Mouse (Mus musculus) retina, embryonic 14.5 days (tissue): ENCODE data around the gene Tmeff2.

Experiments used
- DNase-seq: peaks from one replicate; pipeline ENCODE4 v3.0.0-alpha.2; 2015; ENCODE audit warnings: low spot score

The Tmeff2 gene

GRCm38 (mm10) chr1:51216292-51217050 lies 316.0 kb downstream of the Tmeff2 start:
- DNase-seq = no peak

GRCm38 (mm10) chr1:51217227-51217626 lies 316.8 kb downstream of the Tmeff2 start:
- no peak for DNase-seq

GRCm38 (mm10) chr1:51225156-51225555 lies 324.7 kb downstream of the Tmeff2 start:
- no peak for DNase-seq
